Mouse (Mus musculus) G1E (cell line): ENCODE measurements at regions not wholly inside any gene's neighbourhood (a gene's known extent, or its start where the extent isn't known, plus 50 kb on each side); places are given as distances from the start of the nearest gene placed in this dataset.

Experiments used
- ATAC-seq: 2 replicates; pipeline ENCODE4 v1.8.0; 2016; ENCODE audit warnings: mild to moderate bottlenecking; ENCODE audit not compliant: insufficient number of reproducible peaks, poor library complexity, low FRiP score, severe bottlenecking; ENCODE audit errors: extremely low read depth
- DNase-seq: peaks from one replicate; pipeline ENCODE4 v3.0.0; 2012; ENCODE audit warnings: low spot score
- H3K27me3 ChIP-seq: 2 replicates; pipeline ENCODE4 v1.6.1; 2012; ENCODE audit warnings: mild to moderate bottlenecking, low read length, inconsistent platforms; ENCODE audit not compliant: insufficient read depth
- H3K36me3 ChIP-seq: replicated peaks from 2 replicates; pipeline ENCODE3; 2012; ENCODE audit warnings: mild to moderate bottlenecking, inconsistent platforms
- H3K4me1 ChIP-seq: 2 replicates; pipeline ENCODE4 v1.6.1; 2012; ENCODE audit warnings: low read depth, low read length, inconsistent platforms, mixed read lengths; ENCODE audit not compliant: insufficient read depth
- H3K4me3 ChIP-seq: 2 replicates; pipeline ENCODE4 v1.5.1; 2012; ENCODE audit warnings: low read depth, mild to moderate bottlenecking, inconsistent platforms, low read length, moderate library complexity, mixed read lengths
- H3K9me3 ChIP-seq: replicated peaks from 2 replicates; pipeline ENCODE4 v1.6.1; 2012; ENCODE audit warnings: inconsistent platforms
- CTCF ChIP-seq: IDR thresholded peaks from 2 replicates; pipeline ENCODE4 v1.5.1; 2012; ENCODE audit warnings: low read depth, low read length, inconsistent platforms, mixed read lengths
- GATA1 ChIP-seq: IDR thresholded peaks from 2 replicates; pipeline ENCODE4 v1.6.1; 2012; ENCODE audit warnings: borderline replicate concordance, low read length, inconsistent platforms, mixed read lengths
- GATA2 ChIP-seq: IDR thresholded peaks from 2 replicates; pipeline ENCODE4 v1.6.1; 2012; ENCODE audit warnings: low read depth, low read length, inconsistent platforms, borderline replicate concordance
- POLR2AphosphoS5 ChIP-seq: IDR thresholded peaks from 2 replicates; pipeline ENCODE4 v1.6.1; 2012; ENCODE audit warnings: low read depth, low read length, inconsistent platforms; ENCODE audit not compliant: insufficient replicate concordance
- TAL1 ChIP-seq: conservative IDR thresholded peaks from 2 replicates; pipeline ENCODE4 v1.6.1; 2012; ENCODE audit warnings: low read depth, low read length, inconsistent platforms, mixed read lengths

GRCm38 (mm10) chr1:152214376-152214775 lies 124.5 kb upstream of the 1700025G04Rik start:
- no peak overlapping the region for H3K4me3 ChIP-seq
- peaks cover 32% of the 10 kb centered on the region for H3K9me3 ChIP-seq
- DNase-seq (no peak), ATAC-seq (no peak)
- H3K4me1 ChIP-seq = no peaks in the 10 kb centered on the region
- H3K27me3 ChIP-seq = no peaks in the 10 kb centered on the region
- no peak for TF ChIP-seq GATA1
- TF ChIP-seq POLR2AphosphoS5 = no peak
- TF ChIP-seq TAL1 = no peak
- TF ChIP-seq GATA2 = no peak
- no peak for TF ChIP-seq CTCF
- H3K36me3 ChIP-seq = no peaks in the 10 kb centered on the region

- Histone ChIP-seq H3K4me3 (no peak overlapping the region), H3K4me1 (no peaks in the 10 kb centered on the region), H3K27me3 (no peaks in the 10 kb centered on the region), H3K36me3 (no peaks in the 10 kb centered on the region), H3K9me3 (peaks cover 15% of the 10 kb centered on the region)
- no peak for DNase-seq
- no peak for ATAC-seq
- TF ChIP-seq TAL1 (no peak), GATA2 (no peak), GATA1 (no peak), POLR2AphosphoS5 (no peak), CTCF (no peak)
Measured at GRCm38 (mm10) chr1:152203187-152203586, 113.3 kb upstream of the 1700025G04Rik start.

DNA sequence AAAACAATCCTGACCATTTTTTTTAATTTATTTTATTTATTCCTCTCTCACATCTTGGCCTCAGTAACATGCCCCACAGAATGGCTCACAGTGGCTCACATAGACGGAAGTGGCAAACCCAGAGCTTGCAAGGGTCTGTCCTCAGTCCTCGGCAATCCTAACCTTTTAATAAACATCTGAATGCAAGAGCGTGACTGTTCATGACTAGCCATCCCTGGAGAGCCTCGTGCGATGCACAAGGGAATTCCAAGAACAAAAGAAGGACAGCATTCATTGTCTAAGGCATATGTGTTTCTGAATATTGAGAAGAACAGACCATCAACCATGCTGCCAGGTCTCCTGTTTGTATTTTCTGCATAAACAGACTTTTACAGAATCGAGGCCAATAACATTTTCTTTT lies 98.8 kb upstream of the 1700025G04Rik start:
- DNase-seq (no peak), ATAC-seq (no peak)
- Histone ChIP-seq H3K27me3 (no peaks in the 10 kb centered on the region), H3K36me3 (no peaks in the 10 kb centered on the region), H3K4me1 (no peaks in the 10 kb centered on the region), H3K9me3 (peaks cover 28% of the 10 kb centered on the region), H3K4me3 (no peak overlapping the region)
- no peak for TF ChIP-seq GATA1
- TF ChIP-seq TAL1 = no peak
- TF ChIP-seq GATA2 = no peak
- no peak for TF ChIP-seq POLR2AphosphoS5
- no peak for TF ChIP-seq CTCF

DNA sequence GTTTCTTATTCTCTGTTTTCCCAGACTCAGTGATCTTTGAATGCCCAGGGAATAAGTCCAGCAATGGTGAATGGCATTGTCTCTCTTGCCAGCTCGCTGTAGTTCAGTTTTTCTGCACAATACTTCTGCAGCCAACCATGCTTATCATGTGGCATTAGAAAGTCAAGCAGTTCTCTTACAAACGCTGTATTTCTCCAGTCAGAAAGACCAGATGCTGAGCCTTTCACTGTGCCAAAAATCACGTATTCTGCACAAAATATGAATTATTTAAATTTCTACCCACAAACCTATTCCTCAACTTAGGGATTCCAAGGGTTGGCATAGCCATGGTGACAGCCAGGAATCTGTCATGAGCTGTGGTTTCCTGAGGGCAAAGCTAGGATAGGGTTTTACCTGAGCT lies 95.0 kb upstream of the 1700025G04Rik start:
- DNase-seq (no peak), ATAC-seq (no peak)
- TF ChIP-seq TAL1 (no peak), GATA1 (no peak)

GRCm38 (mm10) chr1:152176267-152176970 lies 86.5 kb upstream of the 1700025G04Rik start:
- ATAC-seq = no peak
- Histone ChIP-seq H3K4me1 (no peaks in the 10 kb centered on the region), H3K4me3 (no peak overlapping the region), H3K27me3 (no peaks in the 10 kb centered on the region), H3K36me3 (no peaks in the 10 kb centered on the region), H3K9me3 (peaks cover 49% of the 10 kb centered on the region)
- TF ChIP-seq CTCF (no peak), GATA2 (no peak), POLR2AphosphoS5 (no peak), GATA1 (no peak), TAL1 (no peak)
- DNase-seq = no peak

More for the DNA sequence above, 95.0 kb upstream of the 1700025G04Rik start:
- H3K27me3 ChIP-seq = no peaks in the 10 kb centered on the region
- H3K4me1 ChIP-seq = no peaks in the 10 kb centered on the region
- H3K9me3 ChIP-seq = peaks cover 40% of the 10 kb centered on the region
- no peak overlapping the region for H3K4me3 ChIP-seq
- no peaks in the 10 kb centered on the region for H3K36me3 ChIP-seq

DNA sequence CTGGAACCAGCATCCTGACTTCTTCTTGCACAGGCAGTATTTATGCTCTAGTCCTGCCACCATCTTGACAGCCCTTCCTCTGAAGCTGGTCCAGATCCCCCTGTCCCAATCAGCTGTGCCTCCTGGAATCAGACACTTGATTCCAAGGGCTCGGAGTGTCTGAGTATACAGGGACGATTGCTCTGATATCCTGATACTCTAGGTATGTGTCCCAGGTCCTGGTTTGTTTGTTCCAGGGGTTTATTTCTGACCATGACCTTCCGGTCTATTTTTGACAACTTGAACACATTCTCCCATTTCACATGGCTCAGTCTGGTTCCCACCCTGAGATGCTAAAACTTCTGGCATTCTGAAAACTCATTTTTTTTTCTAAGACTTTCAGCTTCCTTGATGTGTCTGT lies 85.8 kb upstream of the 1700025G04Rik start:
- Histone ChIP-seq H3K4me1 (no peaks in the 10 kb centered on the region), H3K4me3 (no peak overlapping the region), H3K27me3 (no peaks in the 10 kb centered on the region), H3K36me3 (no peaks in the 10 kb centered on the region), H3K9me3 (peaks cover 56% of the 10 kb centered on the region)
- no peak for DNase-seq
- no peak for ATAC-seq
- no peak for TF ChIP-seq CTCF

GRCm38 (mm10) chr1:152174464-152174863 lies 84.5 kb upstream of the 1700025G04Rik start:
- ATAC-seq (no peak), DNase-seq (no peak)
- TF ChIP-seq CTCF (no peak), GATA2 (no peak), GATA1 (no peak), POLR2AphosphoS5 (no peak), TAL1 (no peak)
- Histone ChIP-seq H3K9me3 (peaks cover 67% of the 10 kb centered on the region), H3K4me3 (no peak overlapping the region), H3K4me1 (no peaks in the 10 kb centered on the region), H3K36me3 (no peaks in the 10 kb centered on the region), H3K27me3 (no peaks in the 10 kb centered on the region)
